Mouse (Mus musculus) MEL (cell line): ENCODE measurements at regions not wholly inside any gene's neighbourhood (a gene's known extent, or its start where the extent isn't known, plus 50 kb on each side); places are given as distances from the start of the nearest gene placed in this dataset.

Experiments used
- DNase-seq: peaks from one replicate; pipeline ENCODE4 v3.0.0; 2011; ENCODE audit warnings: low read depth, low spot score
- H3K27ac ChIP-seq: 2 replicates; pipeline ENCODE4 v1.5.1; 2012; ENCODE audit warnings: low read depth, mild to moderate bottlenecking, control low read depth, low read length, moderate library complexity; ENCODE audit not compliant: control insufficient read depth
- H3K27me3 ChIP-seq, 2 experiments: fragments of 150-350 bp in 1 of 2; sonication (generic) in 1 of 2; 2 replicates each; pipeline ENCODE4 v1.6.1; 2012; ENCODE audit warnings: low read length in 2 of 2, mild to moderate bottlenecking in 2 of 2, improper control_type of control experiment in 1 of 2, moderate library complexity in 1 of 2; ENCODE audit not compliant: insufficient read depth in 2 of 2, control insufficient read depth in 1 of 2
- H3K36me3 ChIP-seq, 2 experiments: 2 replicates each; pipeline ENCODE4 v1.6.1; 2012 to 2014; ENCODE audit warnings: low read length in 2 of 2, improper control_type of control experiment in 1 of 2, inconsistent platforms in 1 of 2, mild to moderate bottlenecking in 1 of 2; ENCODE audit not compliant: insufficient read depth in 2 of 2, control insufficient read depth in 1 of 2
- H3K4me1 ChIP-seq, 2 experiments: fragments of 150-350 bp in 1 of 2; sonication (generic) in 1 of 2; 2 replicates each; pipeline ENCODE4 v1.6.1; 2012; ENCODE audit warnings: low read length in 2 of 2, improper control_type of control experiment in 1 of 2, mild to moderate bottlenecking in 1 of 2; ENCODE audit not compliant: insufficient read depth in 2 of 2, control insufficient read depth in 1 of 2
- H3K4me3 ChIP-seq, 2 experiments: fragments of 150-350 bp in 1 of 2; sonication (generic) in 1 of 2; 2 replicates each; pipeline ENCODE4 v1.5.1; 2012; ENCODE audit warnings: low read depth in 2 of 2, low read length in 2 of 2, mild to moderate bottlenecking in 2 of 2, moderate library complexity in 2 of 2, control low read depth in 1 of 2, improper control_type of control experiment in 1 of 2; ENCODE audit not compliant: control insufficient read depth in 1 of 2, insufficient read depth in 1 of 2
- H3K79me2 ChIP-seq: 2 replicates; pipeline ENCODE4 v1.6.1; 2012; ENCODE audit warnings: mild to moderate bottlenecking, low read length, moderate library complexity; ENCODE audit not compliant: control insufficient read depth, poor library complexity, insufficient read depth
- H3K9ac ChIP-seq: 2 replicates; pipeline ENCODE4 v1.6.1; 2012; ENCODE audit warnings: low read depth, mild to moderate bottlenecking, control low read depth, low read length, moderate library complexity; ENCODE audit not compliant: control insufficient read depth, poor library complexity, severe bottlenecking
- H3K9me3 ChIP-seq: fragments of 150-350 bp; sonication (generic); replicated peaks from 2 replicates; pipeline ENCODE4 v1.6.1; 2012; ENCODE audit warnings: mild to moderate bottlenecking, low read length, improper control_type of control experiment, moderate library complexity; ENCODE audit not compliant: insufficient read depth
- BHLHE40 ChIP-seq: IDR thresholded peaks from 2 replicates; pipeline ENCODE4 v1.6.1; 2012; ENCODE audit warnings: low read depth, mild to moderate bottlenecking, inconsistent platforms, low read length, improper control_type of control experiment, borderline replicate concordance
- CHD1 ChIP-seq: IDR thresholded peaks from 2 replicates; pipeline ENCODE4 v1.6.1; 2012; ENCODE audit warnings: low read depth, mild to moderate bottlenecking, inconsistent platforms, low read length, improper control_type of control experiment
- ELF1 ChIP-seq: IDR thresholded peaks from 2 replicates; pipeline ENCODE4 v1.6.1; 2014; ENCODE audit warnings: low read depth, mild to moderate bottlenecking, inconsistent platforms, low read length, improper control_type of control experiment, moderate library complexity
- EP300 ChIP-seq, 2 experiments: IDR thresholded peaks; 2 replicates each; pipeline ENCODE4 v1.6.1; 2011; ENCODE audit warnings: improper control_type of control experiment in 2 of 2, low read length in 2 of 2, low read depth in 1 of 2, mild to moderate bottlenecking in 1 of 2
- ETS1 ChIP-seq: IDR thresholded peaks from 2 replicates; pipeline ENCODE4 v1.6.1; 2012; ENCODE audit warnings: low read depth, mild to moderate bottlenecking, inconsistent platforms, low read length, improper control_type of control experiment, moderate library complexity
- GABPA ChIP-seq: IDR thresholded peaks from 2 replicates; pipeline ENCODE4 v1.6.1; 2012; ENCODE audit warnings: low read depth, mild to moderate bottlenecking, inconsistent platforms, low read length, improper control_type of control experiment, moderate library complexity
- GATA1 ChIP-seq: IDR thresholded peaks from 2 replicates; pipeline ENCODE4 v1.6.1; 2011; ENCODE audit warnings: low read depth, low read length, improper control_type of control experiment
- HCFC1 ChIP-seq: IDR thresholded peaks from 2 replicates; pipeline ENCODE4 v1.6.1; 2012; ENCODE audit warnings: low read depth, mild to moderate bottlenecking, inconsistent platforms, low read length, improper control_type of control experiment, moderate library complexity
- JUND ChIP-seq: IDR thresholded peaks from 2 replicates; pipeline ENCODE4 v1.6.1; 2011; ENCODE audit warnings: low read depth, mild to moderate bottlenecking, improper control_type of control experiment, low read length
- MAX ChIP-seq: IDR thresholded peaks from 2 replicates; pipeline ENCODE4 v1.6.1; 2011; ENCODE audit warnings: low read length, improper control_type of control experiment
- MEF2A ChIP-seq: IDR thresholded peaks from 2 replicates; pipeline ENCODE4 v1.6.1; 2014; ENCODE audit warnings: low read depth, mild to moderate bottlenecking, inconsistent platforms, low read length, improper control_type of control experiment; ENCODE audit not compliant: poor library complexity, insufficient replicate concordance, severe bottlenecking; ENCODE audit errors: extremely low read depth
- MXI1 ChIP-seq: IDR thresholded peaks from 2 replicates; pipeline ENCODE4 v1.6.1; 2011; ENCODE audit warnings: mild to moderate bottlenecking, low read depth, low read length, improper control_type of control experiment
- MYB ChIP-seq: IDR thresholded peaks from 2 replicates; pipeline ENCODE4 v1.6.1; 2011; ENCODE audit warnings: mild to moderate bottlenecking, low read depth, low read length, improper control_type of control experiment
- MYC ChIP-seq: IDR thresholded peaks from 2 replicates; pipeline ENCODE4 v1.6.1; 2011; ENCODE audit warnings: low read depth, mild to moderate bottlenecking, low read length, improper control_type of control experiment, moderate library complexity
- NELFE ChIP-seq: IDR thresholded peaks from 2 replicates; pipeline ENCODE4 v1.6.1; 2011; ENCODE audit warnings: low read depth, low read length, improper control_type of control experiment
- NRF1 ChIP-seq: IDR thresholded peaks from 2 replicates; pipeline ENCODE4 v1.6.1; 2014; ENCODE audit warnings: low read depth, mild to moderate bottlenecking, inconsistent platforms, low read length, improper control_type of control experiment, moderate library complexity; ENCODE audit not compliant: poor library complexity, insufficient read depth, severe bottlenecking
- POLR2A ChIP-seq, 2 experiments: IDR thresholded peaks; 2 replicates each; pipeline ENCODE4 v1.6.1; 2011 to 2012; ENCODE audit warnings: low read length in 2 of 2, mild to moderate bottlenecking in 2 of 2, control low read depth in 1 of 2, improper control_type of control experiment in 1 of 2, low read depth in 1 of 2, moderate library complexity in 1 of 2; ENCODE audit not compliant: control insufficient read depth in 1 of 2, insufficient read depth in 1 of 2, poor library complexity in 1 of 2
- POLR2AphosphoS2 ChIP-seq: IDR thresholded peaks from 2 replicates; pipeline ENCODE4 v1.6.1; 2011; ENCODE audit warnings: low read length, improper control_type of control experiment
- POLR2AphosphoS5 ChIP-seq: IDR thresholded peaks from 2 replicates; pipeline ENCODE4 v1.6.1; 2012; ENCODE audit warnings: low read depth, borderline replicate concordance, mild to moderate bottlenecking, inconsistent platforms, low read length, moderate library complexity, mixed read lengths
- SIN3A ChIP-seq: IDR thresholded peaks from 2 replicates; pipeline ENCODE4 v1.6.1; 2012; ENCODE audit warnings: low read length, improper control_type of control experiment, inconsistent platforms
- SMC3 ChIP-seq: IDR thresholded peaks from 2 replicates; pipeline ENCODE4 v1.6.1; 2011; ENCODE audit warnings: low read depth, low read length, improper control_type of control experiment
- TAL1 ChIP-seq: IDR thresholded peaks from 2 replicates; pipeline ENCODE4 v1.6.1; 2012; ENCODE audit warnings: mild to moderate bottlenecking, inconsistent platforms, low read length, moderate library complexity, mixed read lengths
- USF1 ChIP-seq: IDR thresholded peaks from 2 replicates; pipeline ENCODE4 v1.6.1; 2014; ENCODE audit warnings: low read depth, mild to moderate bottlenecking, inconsistent platforms, low read length, improper control_type of control experiment, moderate library complexity
- USF2 ChIP-seq, 2 experiments: IDR thresholded peaks; 2 replicates each; pipeline ENCODE4 v1.6.1; 2011 to 2012; ENCODE audit warnings: improper control_type of control experiment in 2 of 2, low read length in 2 of 2, borderline replicate concordance in 1 of 2, inconsistent platforms in 1 of 2, low read depth in 1 of 2, mild to moderate bottlenecking in 1 of 2; ENCODE audit not compliant: insufficient read depth in 1 of 2

- no peak overlapping the region for H3K27ac ChIP-seq
- peaks cover 10 to 15% of the 10 kb centered on the region in 2 experiments for H3K27me3 ChIP-seq
- DNase-seq = no peak
- H3K36me3 ChIP-seq = no peaks in the 10 kb centered on the region
- no peaks in the 10 kb centered on the region for H3K9me3 ChIP-seq
- H3K4me1 ChIP-seq = no peaks in the 10 kb centered on the region
- no peaks in the 10 kb centered on the region for H3K79me2 ChIP-seq
- no peak overlapping the region for H3K9ac ChIP-seq
- no peak for TF ChIP-seq GATA1
- no peak for TF ChIP-seq ELF1
- no peak for TF ChIP-seq MXI1
- TF ChIP-seq TAL1 = no peak
- TF ChIP-seq MYC = no peak
- no peak for TF ChIP-seq POLR2AphosphoS2
- TF ChIP-seq SMC3 = no peak
- no peak for TF ChIP-seq MAX
- TF ChIP-seq MEF2A = no peak
- no peak for TF ChIP-seq HCFC1
- TF ChIP-seq BHLHE40 = no peak
- TF ChIP-seq GABPA = no peak
- TF ChIP-seq CHD1 = no peak
- H3K4me3 ChIP-seq = no peak overlapping the region
Measured at GRCm38 (mm10) chr14:26360071-26360470, 102.3 kb downstream of the Duxbl3 start.

DNA sequence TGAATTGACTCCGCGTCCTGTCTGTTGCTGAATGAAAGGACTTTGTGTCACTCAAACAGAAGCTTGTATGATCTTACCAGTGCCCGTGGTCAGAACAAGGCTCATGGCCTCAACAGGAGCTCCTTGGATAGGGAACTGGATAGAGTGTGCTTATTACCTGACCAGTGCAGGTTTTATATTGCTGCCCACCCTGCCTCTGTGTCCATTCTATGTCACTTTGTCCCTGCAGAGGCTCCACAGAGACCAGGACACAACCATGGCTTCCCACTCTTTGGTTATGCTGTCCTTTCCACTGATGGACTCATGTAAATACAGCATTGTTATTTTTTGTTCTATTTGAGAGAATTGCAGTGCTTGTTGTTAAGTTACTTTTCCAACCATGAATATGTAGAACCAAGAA lies 103.4 kb downstream of the Duxbl3 start:
- DNase-seq = no peak
- no peaks in the 10 kb centered on the region for H3K79me2 ChIP-seq

More for the DNA sequence above, 103.4 kb downstream of the Duxbl3 start:
- H3K9me3 ChIP-seq = no peaks in the 10 kb centered on the region
- no peak overlapping the region for H3K4me3 ChIP-seq
- no peak overlapping the region for H3K9ac ChIP-seq
- peaks cover 12 to 17% of the 10 kb centered on the region in 2 experiments for H3K27me3 ChIP-seq
- TF ChIP-seq USF2 (IDR thresholded peaks at IDR 0.05; ENCODE audit: borderline replicate concordance in 1 of 2, insufficient read depth in 1 of 2, low read depth in 1 of 2, low read length in 2 of 2) (no peak), MYC (no peak), NRF1 (no peak), MAX (no peak), NELFE (no peak), GABPA (no peak), POLR2A (IDR thresholded peaks at IDR 0.05; ENCODE audit: control insufficient read depth in 1 of 2, insufficient read depth in 1 of 2, low read depth in 1 of 2, low read length in 2 of 2, poor library complexity in 1 of 2) (no peak), HCFC1 (no peak), BHLHE40 (no peak), ELF1 (no peak), SIN3A (no peak), ETS1 (no peak), POLR2AphosphoS5 (no peak), MYB (no peak), USF1 (no peak), JUND (no peak), EP300 (IDR thresholded peaks at IDR 0.05; ENCODE audit: low read depth in 1 of 2, low read length in 2 of 2) (no peak), SMC3 (no peak), MXI1 (no peak)
- H3K36me3 ChIP-seq = no peaks in the 10 kb centered on the region
- no peak overlapping the region for H3K27ac ChIP-seq
- no peaks in the 10 kb centered on the region for H3K4me1 ChIP-seq
